Mouse (Mus musculus): ENCODE measurements around the gene Sftpa1.

Sftpa1 gene

DNA sequence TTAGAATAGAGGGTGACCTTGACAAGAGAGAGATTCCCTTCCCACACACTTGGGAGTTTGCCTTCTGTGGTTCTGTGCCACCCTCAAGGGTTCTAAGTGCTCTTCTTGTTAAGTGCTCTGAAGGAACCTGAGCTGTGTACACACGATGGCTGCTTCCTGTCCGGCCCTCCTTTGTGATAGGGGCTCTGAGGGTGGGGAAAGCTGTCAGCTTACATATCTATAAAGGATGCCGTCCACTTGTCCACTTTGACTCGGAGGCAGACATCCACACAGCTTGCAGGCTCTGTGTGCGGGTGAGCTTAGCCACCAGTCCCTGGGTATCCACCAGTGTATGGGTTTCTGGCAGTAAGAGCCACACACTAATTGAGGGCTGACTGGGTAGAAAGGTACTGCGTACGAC lies at the start of gene Sftpa1:
TSS of gene Sftpa1 (plus strand) at position 243 of the 400 bp plus-strand sequence.
- no peak for DNase-seq (ENCODE audit: low read depth)

GRCm38 (mm10) chr14:41082408-41082807 lies 49.2 kb upstream of the Sftpa1 start:
- no peak for DNase-seq (ENCODE audit: low read depth)

GRCm38 (mm10) chr14:41087509-41087908 lies 44.1 kb upstream of the Sftpa1 start:
- peak; percentile 39 for DNase-seq (ENCODE audit: low read depth)

DNA sequence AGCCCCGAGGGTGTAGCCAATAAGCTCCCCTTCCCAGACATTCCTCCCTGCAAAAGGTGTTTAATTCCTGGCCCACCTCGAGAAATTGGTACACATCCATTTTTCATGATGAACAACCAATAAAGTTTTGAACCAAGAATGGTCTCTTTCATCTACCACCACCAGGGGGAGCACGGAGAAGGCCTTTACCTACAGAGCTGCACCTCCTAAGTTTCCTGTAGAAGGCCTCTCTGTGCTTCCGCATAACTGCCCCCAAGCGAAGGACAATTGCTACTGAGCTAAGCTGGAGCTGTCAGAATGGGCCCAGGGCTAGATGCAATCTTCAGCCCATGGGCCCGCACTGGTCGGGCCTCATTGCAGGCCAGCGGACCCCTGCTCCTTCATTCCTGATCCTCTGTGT lies 40.8 kb upstream of the Sftpa1 start:
- DNase-seq (ENCODE audit: low read depth) = peak; percentile 51

DNA sequence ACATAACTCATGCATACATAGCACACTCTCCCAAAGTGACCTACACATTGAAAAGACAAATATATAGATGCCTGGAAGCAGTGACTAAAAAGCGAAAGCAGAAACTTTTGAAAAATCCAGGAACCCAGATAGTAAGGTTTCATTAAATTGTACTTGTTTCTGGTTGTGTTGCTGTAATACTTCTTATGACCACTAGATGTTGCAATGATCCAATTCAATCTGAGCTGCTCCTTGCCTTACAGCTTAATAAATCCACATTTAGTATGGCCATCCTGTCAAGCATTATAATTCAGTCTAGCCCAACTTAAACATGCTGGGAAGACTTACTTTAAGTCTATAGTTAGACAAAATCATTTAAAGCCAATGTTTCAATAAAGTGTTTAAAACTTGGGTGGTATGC lies 37.5 kb upstream of the Sftpa1 start:
- peak; percentile 49 for DNase-seq (ENCODE audit: low read depth)

DNA sequence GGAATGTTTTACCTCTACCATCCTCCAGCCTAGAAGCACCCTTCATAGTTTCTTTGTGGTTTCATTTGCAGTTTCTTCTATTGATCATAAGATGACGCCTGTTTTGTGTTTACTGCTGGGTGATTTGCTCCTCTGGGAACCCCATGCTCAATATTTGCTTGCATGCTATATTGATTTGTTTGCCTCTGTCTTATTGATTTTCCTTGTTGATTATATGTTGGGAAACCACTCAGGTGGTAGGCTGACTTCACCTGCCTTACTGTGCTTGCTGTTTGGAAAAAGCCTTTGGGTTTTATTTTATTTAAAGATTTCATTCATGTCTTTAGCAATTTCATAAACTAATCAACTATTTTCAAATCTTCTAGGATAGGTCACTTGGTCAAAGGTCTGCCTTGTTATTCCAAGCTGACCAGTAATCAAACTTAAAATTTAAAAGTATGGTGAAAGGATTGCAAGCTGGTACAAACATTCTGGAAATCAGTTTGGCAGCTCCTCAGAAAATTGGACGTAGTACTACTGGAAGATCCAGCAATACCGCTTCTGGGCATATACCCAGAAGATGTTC lies 35.2 kb upstream of the Sftpa1 start:
- no peak for DNase-seq (ENCODE audit: low read depth)

DNA sequence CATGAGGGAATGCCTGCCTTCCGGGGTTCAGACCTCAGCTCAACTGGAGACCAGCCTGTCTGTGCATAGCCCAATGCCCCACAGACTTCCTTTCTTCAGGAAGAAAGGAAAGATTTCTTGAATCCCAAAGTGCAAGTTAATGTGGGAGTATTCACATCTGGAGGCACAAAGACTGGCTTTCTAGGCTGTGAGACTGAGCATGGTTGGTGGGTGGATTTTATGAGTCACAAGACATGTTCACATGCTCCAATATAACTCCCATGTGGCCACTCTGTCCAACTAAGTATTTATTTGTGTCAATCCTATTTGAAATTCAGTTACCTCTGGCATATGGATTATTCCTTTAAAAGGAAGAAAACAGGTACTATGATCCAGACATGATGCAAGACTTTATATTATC lies 32.9 kb upstream of the Sftpa1 start:
- DNase-seq (ENCODE audit: low read depth) = no peak

- DNase-seq (ENCODE audit: low read depth) = no peak
Observed at GRCm38 (mm10) chr14:41100712-41101111, 30.9 kb upstream of the Sftpa1 start.

DNA sequence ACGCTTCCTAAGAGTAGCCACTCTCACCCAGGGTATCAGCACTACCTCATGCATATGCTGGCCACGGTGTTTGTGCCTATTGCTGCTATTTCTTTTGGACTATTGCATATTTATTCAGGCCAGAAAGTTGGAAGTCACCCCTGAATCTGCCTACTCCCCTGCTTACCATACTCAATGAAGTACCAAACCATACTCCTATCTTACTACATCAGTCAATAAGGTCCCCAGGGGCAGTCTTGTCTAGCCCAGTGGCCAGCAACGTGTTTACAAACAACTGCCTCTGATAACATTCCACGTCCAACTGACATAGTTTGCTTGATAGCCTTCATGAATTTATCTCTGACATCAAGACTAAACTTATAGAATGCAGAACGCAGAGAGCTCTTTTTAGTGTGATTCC lies 30.3 kb upstream of the Sftpa1 start:
- DNase-seq (ENCODE audit: low read depth) = no peak

GRCm38 (mm10) chr14:41102269-41102668 lies 29.3 kb upstream of the Sftpa1 start:
- DNase-seq (ENCODE audit: low read depth) = no peak

GRCm38 (mm10) chr14:41104853-41105444 lies 26.6 kb upstream of the Sftpa1 start, which contains the start of gene Mat1a:
Mat1a (plus strand) TSS chr14:41105035.
- DNase-seq (ENCODE audit: low read depth) = no peak

DNA sequence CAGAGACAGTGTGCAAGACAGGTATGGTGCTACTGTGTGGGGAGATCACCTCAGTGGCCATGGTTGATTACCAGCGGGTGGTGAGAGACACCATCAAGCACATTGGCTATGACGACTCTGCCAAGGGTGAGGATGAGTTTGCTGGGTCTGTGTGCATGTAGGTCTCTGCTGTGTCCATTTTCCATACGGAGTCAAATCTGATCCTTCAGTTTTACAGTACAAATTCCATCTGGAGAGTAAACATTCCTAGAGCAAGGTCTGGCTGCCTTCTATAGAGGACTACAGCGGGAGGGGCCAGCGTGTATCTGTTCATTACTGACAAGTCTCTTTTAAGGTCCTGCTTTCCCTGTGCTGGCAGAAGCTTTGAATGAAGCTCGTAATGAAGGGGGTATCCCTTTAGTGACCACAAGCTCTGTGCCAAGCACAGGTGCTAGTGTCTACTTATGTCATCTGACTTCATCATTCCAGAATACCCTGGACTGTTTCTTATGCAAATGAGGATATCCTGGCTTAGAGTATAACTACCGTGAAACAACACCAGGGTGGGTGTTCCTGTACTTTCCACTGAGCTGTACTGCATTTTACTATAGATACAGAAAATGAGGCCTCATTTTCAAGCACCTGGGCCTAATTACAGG lies 20.4 kb upstream of the Sftpa1 start:
- no peak for DNase-seq (ENCODE audit: low read depth)

GRCm38 (mm10) chr14:41112944-41113343 lies 18.6 kb upstream of the Sftpa1 start:
- DNase-seq (ENCODE audit: low read depth) = no peak

DNA sequence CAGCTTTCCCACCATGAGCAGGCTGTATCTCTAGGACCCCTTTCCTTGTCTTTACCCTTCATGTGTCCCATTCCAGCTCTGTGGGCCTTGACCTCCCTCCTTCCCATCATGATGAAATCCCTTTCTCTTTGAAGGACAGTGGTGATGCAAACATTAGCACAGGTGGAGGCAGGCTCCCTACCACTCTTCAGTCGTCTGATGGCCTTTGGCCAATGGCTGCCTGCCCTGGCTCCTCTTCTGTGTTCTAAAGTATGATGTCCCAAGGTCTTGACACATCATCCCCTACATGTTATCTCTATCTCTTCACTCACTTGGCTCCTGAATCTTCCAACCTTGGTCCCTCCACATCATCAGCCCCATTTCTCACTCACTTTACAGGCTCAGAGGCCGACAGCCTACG lies 15.3 kb upstream of the Sftpa1 start:
- DNase-seq (ENCODE audit: low read depth) = no peak

GRCm38 (mm10) chr14:41124683-41125082 lies 6.9 kb upstream of the Sftpa1 start:
- DNase-seq (ENCODE audit: low read depth) = no peak

- peak; percentile 44 for DNase-seq (ENCODE audit: low read depth)
Observed at GRCm38 (mm10) chr14:41127997-41128396, 3.6 kb upstream of the Sftpa1 start.

DNA sequence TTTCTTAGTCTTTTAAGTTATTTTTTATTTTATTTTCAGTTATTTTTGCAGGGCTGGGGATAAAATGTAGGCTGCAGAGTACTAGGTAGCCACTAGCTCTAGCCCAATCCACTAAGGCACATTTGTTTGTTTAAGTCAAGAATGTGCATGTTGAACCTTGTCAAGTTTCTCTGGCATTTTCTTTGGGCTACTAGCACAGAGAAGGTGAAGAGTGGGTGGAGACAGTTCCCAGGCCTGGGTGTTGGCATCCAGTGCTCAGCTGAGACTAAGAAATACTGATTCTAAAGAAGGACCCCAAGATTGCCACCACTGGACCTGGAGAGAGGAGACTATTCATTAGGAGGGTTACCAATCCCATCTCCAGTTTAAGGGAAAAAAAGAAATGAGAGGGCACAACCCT lies 5.4 kb downstream of the Sftpa1 start:
- no peak for DNase-seq (ENCODE audit: low read depth)

GRCm38 (mm10) chr14:41140686-41141085 lies 9.1 kb downstream of the Sftpa1 start:
- DNase-seq (ENCODE audit: low read depth) = no peak

DNA sequence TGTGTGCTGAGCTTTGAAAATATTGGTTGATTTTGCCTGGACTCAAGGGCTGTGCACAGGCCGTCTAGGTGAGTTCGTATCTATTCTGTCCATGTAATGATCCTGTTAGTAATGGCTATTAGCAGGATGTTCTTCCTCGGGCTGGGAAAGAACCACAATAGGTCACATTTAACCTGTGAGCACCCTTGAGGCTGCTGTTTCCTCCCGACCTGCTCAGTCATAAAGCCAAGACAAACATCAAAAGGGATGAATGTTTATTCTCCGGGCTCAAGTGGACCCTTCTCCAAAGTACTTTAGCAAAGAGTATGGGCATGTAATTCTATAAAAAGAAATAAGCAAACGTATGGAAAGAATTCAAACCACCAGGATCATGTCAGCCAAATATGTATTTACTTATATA lies 14.5 kb downstream of the Sftpa1 start:
- no peak for DNase-seq (ENCODE audit: low read depth)

- no peak for DNase-seq (ENCODE audit: low read depth)
Observed at GRCm38 (mm10) chr14:41146922-41147321, 15.3 kb downstream of the Sftpa1 start.

DNA sequence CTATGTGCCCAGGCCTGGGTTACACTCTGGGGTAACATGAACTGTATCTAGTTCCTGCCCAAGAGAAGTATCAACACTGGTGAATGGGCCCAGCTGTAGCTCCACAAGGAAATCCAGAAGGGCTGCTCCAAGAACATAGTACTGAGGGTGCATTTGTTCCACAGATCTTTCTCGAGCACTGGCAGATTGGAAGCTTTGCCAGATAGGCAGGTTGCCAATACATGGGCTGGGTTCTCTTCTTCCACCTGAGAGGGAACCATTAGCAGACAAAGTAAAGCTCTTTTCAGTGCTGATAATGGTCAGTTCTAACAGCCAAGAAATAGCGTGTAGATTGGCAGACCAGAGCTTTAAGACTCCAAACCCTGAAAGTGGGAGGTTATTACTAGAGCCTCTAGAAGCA lies 15.8 kb downstream of the Sftpa1 start:
- DNase-seq (ENCODE audit: low read depth) = no peak

GRCm38 (mm10) chr14:41151220-41151898 lies 19.8 kb downstream of the Sftpa1 start, which contains the start of gene Mbl1:
Mbl1 (plus strand) TSS chr14:41151458.
- DNase-seq (ENCODE audit: low read depth) = no peak

DNA sequence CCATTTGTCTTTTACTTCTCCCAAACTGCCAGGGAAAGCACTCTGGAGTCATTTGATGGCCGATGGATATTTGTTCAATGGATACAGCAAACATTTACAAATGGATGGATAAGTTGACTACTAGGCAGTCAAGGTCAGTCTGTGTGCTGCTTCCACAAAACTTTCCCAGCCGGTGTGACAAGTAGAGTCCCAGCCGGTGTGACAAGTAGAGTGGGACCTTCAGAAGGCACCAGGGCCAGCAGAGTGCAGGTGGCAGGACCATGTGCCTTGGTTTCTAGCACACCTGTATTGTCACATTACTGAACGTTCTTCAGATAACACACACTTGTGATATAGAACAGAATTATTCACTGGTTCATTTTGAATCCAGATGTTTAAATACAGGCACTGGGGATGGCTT lies 28.5 kb downstream of the Sftpa1 start:
- DNase-seq (ENCODE audit: low read depth) = no peak
